Mouse (Mus musculus) lung, adult 18-20 months (tissue): ENCODE results near the gene Ramp2.

ENCODE experiments used
- DNase-seq, 2 experiments: peaks; one replicate each; pipeline ENCODE4 v3.0.0; 2022; ENCODE audit warnings: mixed read lengths in 2 of 2

Ramp2 gene

GRCm38 (mm10) chr11:101236782-101237181, 9.0 kb upstream of the Ramp2 start:
- no peak for DNase-seq

GRCm38 (mm10) chr11:101238071-101238647, 7.7 kb upstream of the Ramp2 start:
- DNase-seq, result no peak

GRCm38 (mm10) chr11:101245071-101245470, 757 bp upstream of the Ramp2 start:
- DNase-seq, result peak in 1 of 2 experiments; percentile 40

- no peak for DNase-seq
Measured at GRCm38 (mm10) chr11:101246702-101247012, 829 bp downstream of the Ramp2 start.

- no peak for DNase-seq
Measured at GRCm38 (mm10) chr11:101247521-101248030, 1.7 kb downstream of the Ramp2 start.

- DNase-seq, result peak; percentile 69 to 81
Measured at GRCm38 (mm10) chr11:101248258-101248994, 2.6 kb downstream of the Ramp2 start.

- DNase-seq, result no peak
Measured at GRCm38 (mm10) chr11:101251031-101251430, 5.2 kb downstream of the Ramp2 start.

- no peak for DNase-seq
Measured at GRCm38 (mm10) chr11:101252941-101253340, 7.1 kb downstream of the Ramp2 start.

GRCm38 (mm10) chr11:101253613-101254389, 8.0 kb downstream of the Ramp2 start, which contains the start of gene Vps25:
TSS of gene Vps25 (plus strand) at chr11:101253707.
- peak; percentile 85 to 88 for DNase-seq

GRCm38 (mm10) chr11:101255826-101256775, 10.3 kb downstream of the Ramp2 start:
- DNase-seq, result no peak

- no peak for DNase-seq
Measured at GRCm38 (mm10) chr11:101259261-101259712, 13.5 kb downstream of the Ramp2 start.

- peak in 1 of 2 experiments; percentile 56 for DNase-seq
Measured at GRCm38 (mm10) chr11:101259948-101260825, 14.4 kb downstream of the Ramp2 start, which contains the start of gene Wnk4. TSS of gene Wnk4 (plus strand) at chr11:101260567.

GRCm38 (mm10) chr11:101260826-101261380, 15.1 kb downstream of the Ramp2 start:
- DNase-seq, result no peak

- DNase-seq, result no peak
Measured at GRCm38 (mm10) chr11:101262272-101262967, 16.6 kb downstream of the Ramp2 start.

GRCm38 (mm10) chr11:101263138-101263988, 17.5 kb downstream of the Ramp2 start:
- no peak for DNase-seq

GRCm38 (mm10) chr11:101263989-101264280, 18.1 kb downstream of the Ramp2 start:
- no peak for DNase-seq

GRCm38 (mm10) chr11:101264954-101265471, 19.2 kb downstream of the Ramp2 start:
- no peak for DNase-seq

GRCm38 (mm10) chr11:101265906-101266305, 20.1 kb downstream of the Ramp2 start:
- DNase-seq, result no peak

GRCm38 (mm10) chr11:101269577-101270116, 23.8 kb downstream of the Ramp2 start:
- no peak for DNase-seq
